Mouse (Mus musculus): ENCODE results near the gene Sco2.

GRCm38 (mm10) chr15:89350447-89350846, 23.2 kb downstream of the Sco2 start:
- TF ChIP-seq POLR2A (IDR thresholded peaks at IDR 0.05; ENCODE audit: extremely low read depth, insufficient read depth, low read length) (no peak), CTCF (IDR thresholded peaks at IDR 0.05; ENCODE audit: extremely low read depth, insufficient read depth, low read length) (no peak)

Measured in cortical plate, adult 2 months (tissue).